Mouse (Mus musculus) heart, postnatal 0 days (tissue): ENCODE data around the gene Epha6. TPM values are rescaled to one million over a fixed set of nuclear protein-coding genes. Genes with fewer than 3 reads are reported as not detected.

Experiments
- ATAC-seq: fragments of 200-750 bp; cut with Nextera tagmentation; 2 replicates; pipeline ENCODE4 v1.8.0; 2017; ENCODE audit warnings: low read depth, moderate number of reproducible peaks, moderate library complexity; ENCODE audit not compliant: insufficient read depth
- DNase-seq: peaks from one replicate; pipeline ENCODE4 v3.0.0-alpha.2; 2016; ENCODE audit warnings: low spot score
- H3K27ac ChIP-seq: fragments of 300-500 bp; sonication (generic); 2 replicates; pipeline ENCODE4 v1.5.1; 2014; ENCODE audit warnings: low read depth, mild to moderate bottlenecking
- H3K27me3 ChIP-seq: fragments of 300-500 bp; sonication (generic); 2 replicates; pipeline ENCODE4 v1.6.1; 2014; ENCODE audit warnings: low read length, mixed read lengths; ENCODE audit not compliant: control insufficient read depth, insufficient read depth
- H3K36me3 ChIP-seq: fragments of 300-500 bp; sonication (generic); replicated peaks from 2 replicates; pipeline ENCODE4 v1.6.1; 2014; ENCODE audit warnings: low read length, mixed read lengths; ENCODE audit not compliant: control insufficient read depth, insufficient read depth
- H3K4me1 ChIP-seq: fragments of 300-500 bp; sonication (generic); 2 replicates; pipeline ENCODE4 v1.6.1; 2014; ENCODE audit warnings: antibody characterized with exemption; ENCODE audit not compliant: control insufficient read depth, insufficient read depth
- H3K4me2 ChIP-seq: fragments of 300-500 bp; sonication (generic); 2 replicates; pipeline ENCODE4 v1.6.1; 2014; ENCODE audit warnings: low read depth, mild to moderate bottlenecking, low read length, moderate library complexity
- H3K4me3 ChIP-seq: fragments of 300-500 bp; sonication (generic); 2 replicates; pipeline ENCODE4 v1.5.1; 2014; ENCODE audit warnings: low read depth, low read length
- H3K9ac ChIP-seq: fragments of 300-500 bp; sonication (generic); replicated peaks from 2 replicates; pipeline ENCODE4 v1.6.1; 2014; ENCODE audit warnings: low read depth, low read length, mixed read lengths
- H3K9me3 ChIP-seq: fragments of 300-500 bp; sonication (generic); replicated peaks from 2 replicates; pipeline ENCODE4 v1.6.1; 2016; ENCODE audit warnings: low read length; ENCODE audit not compliant: control insufficient read depth
- CTCF ChIP-seq: IDR thresholded peaks from 2 replicates; pipeline ENCODE4 v1.5.1; 2016; ENCODE audit warnings: antibody characterized with exemption, control low read depth, low read depth
- EP300 ChIP-seq: IDR thresholded peaks from 2 replicates; pipeline ENCODE4 v1.6.1; 2016; ENCODE audit warnings: antibody characterized with exemption, low read depth
- WGBS: fragments of 180-500 bp; shearing (Covaris S2); extraction: QIAGEN DNeasy Blood & Tissue Kit; methylation state at CpG from one replicate; pipeline ENCODE4 v1.1.7; 2014; 5-methylcytosine and 5-hydroxymethylcytosine counted together
- polyA plus RNA-seq: library from polyadenylated mRNA; unstranded; fragments of >200 nt; fragmentation: Nextera tagmentation; extraction: Ambion mirVana; gene quantifications from 2 replicates; pipeline ENCODE4 v1.2.1, GENCODE M21; 2015
- total RNA-seq: library from RNA; depleted of rRNA; stranded (reverse); fragments of >200 nt; gene quantifications from 2 replicates; pipeline ENCODE4 v1.2.3, GENCODE M21; 2014; ENCODE audit warnings: low replicate concordance

Gene Epha6
- total and polyA plus RNA-seq, 2 experiments from 2014 or later, result not detected

GRCm38 (mm10) chr16:60499567-60499966, 105.8 kb downstream of the Epha6 start:
- H3K4me1 ChIP-seq, result no peaks in the 10 kb centered on the region
- WGBS, result 77% methylated on average over 1 of the region's 1 CpGs
- H3K4me2 ChIP-seq, result no peak overlapping the region
- no peak overlapping the region for H3K4me3 ChIP-seq
- ATAC-seq, result no peak
- no peaks in the 10 kb centered on the region for H3K9me3 ChIP-seq
- no peaks in the 10 kb centered on the region for H3K36me3 ChIP-seq
- H3K9ac ChIP-seq, result no peak overlapping the region
- H3K27me3 ChIP-seq, result no peaks in the 10 kb centered on the region
- H3K27ac ChIP-seq, result no peak overlapping the region
- DNase-seq, result no peak
- TF ChIP-seq CTCF (no peak), EP300 (no peak)

GRCm38 (mm10) chr16:60475776-60476175, 129.6 kb downstream of the Epha6 start:
- Histone ChIP-seq H3K9me3 (no peaks in the 10 kb centered on the region), H3K27ac (no peak overlapping the region), H3K27me3 (no peaks in the 10 kb centered on the region), H3K4me1 (no peaks in the 10 kb centered on the region), H3K9ac (no peak overlapping the region), H3K4me3 (no peak overlapping the region), H3K4me2 (no peak overlapping the region), H3K36me3 (no peaks in the 10 kb centered on the region)
- TF ChIP-seq CTCF, result no peak
- TF ChIP-seq EP300, result no peak
- ATAC-seq (no peak), DNase-seq (no peak)

GRCm38 (mm10) chr16:60468200-60468785, 137.0 kb downstream of the Epha6 start:
- no peaks in the 10 kb centered on the region for H3K4me1 ChIP-seq

GRCm38 (mm10) chr16:60435283-60435682, 170.0 kb downstream of the Epha6 start:
- Histone ChIP-seq H3K36me3 (no peaks in the 10 kb centered on the region), H3K9me3 (no peaks in the 10 kb centered on the region), H3K4me2 (no peak overlapping the region), H3K27ac (no peak overlapping the region), H3K27me3 (no peaks in the 10 kb centered on the region), H3K9ac (no peak overlapping the region), H3K4me3 (no peak overlapping the region), H3K4me1 (no peaks in the 10 kb centered on the region)
- ATAC-seq, result no peak
- WGBS, result 50% methylated on average over 1 of the region's 1 CpGs
- DNase-seq, result no peak
- TF ChIP-seq EP300 (no peak), CTCF (peak; percentile 20; the same call in 1 of the 2 replicates)

More at GRCm38 (mm10) chr16:60468200-60468785, 137.0 kb downstream of the Epha6 start:
- Histone ChIP-seq H3K36me3 (no peaks in the 10 kb centered on the region), H3K9ac (no peak overlapping the region), H3K4me2 (no peak overlapping the region), H3K4me3 (no peak overlapping the region), H3K27me3 (no peaks in the 10 kb centered on the region), H3K27ac (no peak overlapping the region), H3K9me3 (no peaks in the 10 kb centered on the region)
- TF ChIP-seq EP300, result no peak
- no peak for TF ChIP-seq CTCF
- 59% methylated on average over 7 of the region's 7 CpGs for WGBS
- ATAC-seq (no peak), DNase-seq (no peak)

- WGBS, result 71% methylated on average over 1 of the region's 1 CpGs
- no peaks in the 10 kb centered on the region for H3K4me1 ChIP-seq
- no peaks in the 10 kb centered on the region for H3K27me3 ChIP-seq
- no peak for DNase-seq
- H3K27ac ChIP-seq, result no peak overlapping the region
- H3K4me3 ChIP-seq, result no peak overlapping the region
- H3K9ac ChIP-seq, result no peak overlapping the region
- ATAC-seq, result no peak
- TF ChIP-seq CTCF, result no peak
- no peak for TF ChIP-seq EP300
- H3K36me3 ChIP-seq, result no peaks in the 10 kb centered on the region
- no peaks in the 10 kb centered on the region for H3K9me3 ChIP-seq
- H3K4me2 ChIP-seq, result no peak overlapping the region
Measured at GRCm38 (mm10) chr16:60434241-60434640, 171.1 kb downstream of the Epha6 start.

GRCm38 (mm10) chr16:60395306-60395705, 210.0 kb downstream of the Epha6 start:
- no peak for DNase-seq
- Histone ChIP-seq H3K27ac (no peak overlapping the region), H3K36me3 (no peaks in the 10 kb centered on the region), H3K4me3 (no peak overlapping the region), H3K4me2 (no peak overlapping the region), H3K4me1 (no peaks in the 10 kb centered on the region), H3K27me3 (no peaks in the 10 kb centered on the region), H3K9ac (no peak overlapping the region), H3K9me3 (no peaks in the 10 kb centered on the region)
- ATAC-seq, result no peak
- TF ChIP-seq EP300 (no peak), CTCF (no peak)
- WGBS, result 48% methylated on average over 3 of the region's 3 CpGs
